Mouse (Mus musculus) CH12F3 (cell line): ENCODE data around the gene Efcab7.

Source experiments
- in situ Hi-C: fragments of 300-500 bp; cut with MboI; formaldehyde crosslinking; loops from 2 replicates; pipeline ENCODE4 v1.14.3; 2020; ENCODE audit warnings: low sequenced_read_pairs

The Efcab7 gene

GRCm38 (mm10) chr4:99829094-99830073 lies at the start of gene Efcab7:
Gene Efcab7, plus strand, starts transcription at chr4:99829198.
- in situ Hi-C loops = no loop called here

GRCm38 (mm10) chr4:99792365-99792764 lies 36.6 kb upstream of the Efcab7 start:
- in situ Hi-C loops = no loop called here

- in situ Hi-C loops = no loop called here
These were observed 12.1 kb upstream of the Efcab7 start for GRCm38 (mm10) chr4:99816697-99817460.

- in situ Hi-C loops = no loop called here
These were observed 661 bp upstream of the Efcab7 start for GRCm38 (mm10) chr4:99828337-99828736.

- in situ Hi-C loops = no loop called here
These were observed 282 bp upstream of the Efcab7 start for GRCm38 (mm10) chr4:99828739-99829093.

GRCm38 (mm10) chr4:99881882-99882281 lies 52.9 kb downstream of the Efcab7 start:
- in situ Hi-C loops = no loop called here

GRCm38 (mm10) chr4:99882405-99882804 lies 53.4 kb downstream of the Efcab7 start:
- in situ Hi-C loops = no loop called here

- in situ Hi-C loops = no loop called here
These were observed 85.0 kb downstream of the Efcab7 start for GRCm38 (mm10) chr4:99913894-99914451.

GRCm38 (mm10) chr4:99926380-99926779 lies 97.4 kb downstream of the Efcab7 start:
- in situ Hi-C loops = no loop called here

- in situ Hi-C loops = no loop called here
These were observed 99.5 kb downstream of the Efcab7 start for GRCm38 (mm10) chr4:99928521-99928920.

GRCm38 (mm10) chr4:99929149-99929612 lies 100.2 kb downstream of the Efcab7 start, which contains the start of gene Pgm1:
Gene Pgm1, plus strand, starts transcription at chr4:99929414.
- in situ Hi-C loops = no loop called here

GRCm38 (mm10) chr4:99929613-99930517 lies 100.9 kb downstream of the Efcab7 start, which contains the start of gene Itgb3bp:
Gene Itgb3bp, minus strand, starts transcription at chr4:99929813.
- in situ Hi-C loops = no loop called here

- in situ Hi-C loops = no loop called here
These were observed 101.7 kb downstream of the Efcab7 start for GRCm38 (mm10) chr4:99930518-99931239.

GRCm38 (mm10) chr4:99931240-99931580 lies 102.2 kb downstream of the Efcab7 start:
- in situ Hi-C loops = no loop called here

- in situ Hi-C loops = no loop called here
These were observed 102.8 kb downstream of the Efcab7 start for GRCm38 (mm10) chr4:99931807-99932206.

GRCm38 (mm10) chr4:99934859-99935258 lies 105.9 kb downstream of the Efcab7 start:
- in situ Hi-C loops = no loop called here

GRCm38 (mm10) chr4:99936278-99936677 lies 107.3 kb downstream of the Efcab7 start:
- in situ Hi-C loops = no loop called here

GRCm38 (mm10) chr4:99939711-99940505 lies 110.9 kb downstream of the Efcab7 start:
- in situ Hi-C loops = no loop called here
